1 mouse cellular context compared by ENCODE assay signal in the genomic region with DNA sequence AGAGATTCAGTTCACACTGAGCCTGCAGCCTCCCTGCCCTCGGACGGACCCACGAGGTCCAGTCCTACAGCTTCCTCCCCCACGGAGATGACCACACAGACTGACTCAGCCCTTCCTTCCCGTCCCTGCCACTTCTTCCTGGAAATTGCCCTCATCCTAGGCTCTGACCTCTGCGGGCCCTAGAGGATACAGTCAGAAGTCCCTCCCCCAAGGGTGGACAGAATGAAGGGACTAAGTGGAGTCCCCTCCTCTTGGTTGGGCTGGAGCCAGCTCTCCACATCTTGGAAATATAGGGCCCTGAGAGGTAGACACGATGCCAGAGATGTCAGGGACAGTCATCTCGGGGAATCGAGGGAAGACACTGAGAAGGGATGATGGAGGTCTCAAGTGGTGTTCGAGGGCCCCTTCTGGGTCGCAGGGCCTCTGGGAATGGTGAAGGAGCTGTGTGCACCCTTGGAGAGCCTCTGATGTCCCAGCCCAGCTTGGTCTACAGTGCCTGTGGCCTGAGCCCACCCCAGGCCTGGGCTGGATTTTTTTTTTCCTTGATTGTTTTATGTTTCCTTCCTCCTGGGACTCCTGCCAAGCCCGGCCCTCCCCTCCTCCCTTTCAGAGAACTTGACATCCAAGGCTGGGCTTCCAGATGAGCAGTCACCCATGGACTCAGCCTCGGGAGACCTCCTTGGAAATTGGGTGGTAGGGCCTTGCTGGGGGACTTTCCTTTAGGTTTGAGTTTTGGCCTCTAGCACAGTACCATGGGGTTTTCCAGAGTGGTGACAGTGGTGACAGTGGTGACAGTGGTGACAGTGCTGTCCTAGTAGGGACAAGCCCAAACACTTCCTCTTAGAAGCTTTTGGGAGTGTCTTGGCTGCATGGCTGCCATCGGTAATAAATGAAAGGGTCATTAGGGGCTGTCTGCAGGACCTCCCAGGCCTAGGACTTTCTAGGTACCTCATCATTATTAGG.
A peak's percentile ranks its signal among the peaks of the same experiment; 100 is the strongest.
TF ChIP-seq lines count a peak whose summit lies in the region.

No protein-coding gene starts in this region.

TF ChIP-seq in CH12.LX, 34 proteins besides CTCF, POLR2A, EP300 and RAD21:
- 0 out of 2 replicates have a peak, but pooled peaks have one; percentile 28 for TF ChIP-seq BHLHE40 (IDR thresholded peaks at IDR 0.05; ENCODE audit: low read depth, low read length)
- TF ChIP-seq KAT2A (IDR thresholded peaks at IDR 0.05; ENCODE audit: insufficient replicate concordance, low read length): no peak
- TF ChIP-seq MYC (IDR thresholded peaks at IDR 0.05; ENCODE audit: low read depth, low read length): no peak
- peak; percentile 41; the same call in 1 of the 2 replicates for TF ChIP-seq TCF12 (IDR thresholded peaks at IDR 0.05; ENCODE audit: low read depth, low read length)
- TF ChIP-seq ELF1 (IDR thresholded peaks at IDR 0.05; ENCODE audit: low read depth, low read length): 0 out of 2 replicates have a peak, but pooled peaks have one; percentile 46
- peak; percentile 56; the same call in 1 of the 2 replicates for TF ChIP-seq IRF4 (IDR thresholded peaks at IDR 0.05; ENCODE audit: low read depth, low read length)
- TF ChIP-seq ETS1 (conservative IDR thresholded peaks at IDR 0.05; ENCODE audit: low read depth, low read length): peak; percentile 43; the same call in 1 of the 2 replicates
TF ChIP-seq in CH12.LX: peak in this region for 5.
